Mouse (Mus musculus): Measurements from ENCODE around the gene AI661453.

DNA sequence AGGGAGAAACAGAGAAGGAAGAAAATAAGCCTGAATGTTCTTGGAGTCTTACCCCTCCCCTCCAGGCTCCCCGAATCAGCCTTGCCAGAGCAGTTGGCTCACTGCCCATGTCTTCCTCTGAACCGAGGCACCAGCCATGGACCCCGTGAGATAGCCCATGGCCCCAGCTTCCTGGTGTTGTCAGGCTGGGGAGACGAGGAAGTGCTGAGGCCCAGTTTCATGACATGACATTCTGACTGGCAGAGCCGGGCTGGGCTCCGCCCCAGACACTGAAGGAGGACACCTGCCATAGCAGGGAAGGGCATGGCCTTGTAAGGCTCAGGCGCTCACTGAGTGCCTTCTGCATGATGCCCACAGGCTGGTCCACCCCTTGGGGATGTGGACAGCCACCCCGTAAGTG lies 18.3 kb downstream of the AI661453 start:
- TF ChIP-seq ZC3H11A (IDR thresholded peaks at IDR 0.05; ENCODE audit: borderline replicate concordance, low read depth, low read length) (no peak), CHD2 (IDR thresholded peaks at IDR 0.05; ENCODE audit: low read depth, low read length) (no peak), MAFK (IDR thresholded peaks at IDR 0.05; ENCODE audit: insufficient read depth, low read depth, low read length) (no peak)
